Comparison of ENCODE assay signal across 9 mouse cellular contexts in the genomic region with DNA sequence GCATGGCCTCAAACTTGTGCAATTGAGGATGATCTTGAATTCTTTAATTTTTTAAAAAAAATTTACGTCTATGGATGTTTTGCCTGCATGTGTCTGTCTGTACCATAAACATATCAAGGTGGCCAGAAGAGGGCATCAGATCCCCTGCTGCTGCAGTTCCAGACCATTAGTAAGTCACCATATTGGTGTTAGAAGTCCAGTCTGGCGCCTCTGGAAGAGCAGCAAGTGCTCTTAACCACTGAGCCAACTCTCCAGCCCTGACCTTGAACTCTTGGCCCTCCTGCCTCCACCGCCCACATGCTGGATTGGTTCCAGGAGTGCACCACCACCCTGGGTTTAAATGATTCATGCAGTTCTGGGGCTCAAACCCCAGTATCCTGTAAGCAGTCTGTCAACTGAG. TPM values are rescaled to one million over a fixed set of nuclear protein-coding genes. Genes with fewer than 3 reads are reported as not detected.
DNase-seq lines count a peak whose midpoint lies in the region; ATAC-seq and TF ChIP-seq lines count a peak whose summit lies in the region.
"Had no signal": no experiment of that assay in that cellular context is flagged by ENCODE, and none has a peak within 500 bp of the region (broad histone marks: within the 10 kb centered on the region; RNA-seq: fewer than 3 reads in every experiment).

No protein-coding gene starts in this region.

- H3K4me2 ChIP-seq in embryonic facial prominence, embryonic 14.5 days (ENCODE audit: low read depth, low read length) = no peak overlapping the region

- H3K9me3 ChIP-seq in embryonic facial prominence, embryonic 14.5 days (ENCODE audit: control insufficient read depth, low read length) = no peaks in the 10 kb centered on the region

- no peaks in the 10 kb centered on the region for H3K36me3 ChIP-seq in heart, adult 2 months (ENCODE audit: control insufficient read depth, insufficient read depth, low read length)
- no peaks in the 10 kb centered on the region for H3K36me3 ChIP-seq in thymus, adult 2 months (ENCODE audit: control insufficient read depth, insufficient read depth, low read length)
- no peaks in the 10 kb centered on the region for H3K36me3 ChIP-seq in embryonic facial prominence, embryonic 14.5 days (ENCODE audit: control insufficient read depth, insufficient read depth, low read length)

- no peak for TF ChIP-seq EP300 in heart, adult 2 months (IDR thresholded peaks at IDR 0.05; ENCODE audit: insufficient read depth, low read depth, low read length)

- 0 out of 2 replicates have a peak, but pooled peaks have one; percentile 32 for ATAC-seq in embryonic facial prominence, embryonic 14.5 days (ENCODE audit: low read depth)
- ATAC-seq in cerebellum, adult (ENCODE audit: insufficient number of reproducible peaks, low FRiP score, low TSS enrichment) = no peak

- H3K79me2 ChIP-seq in heart, adult 2 months (replicated peaks; ENCODE audit: control insufficient read depth, insufficient read depth, low read length) = no peaks in the 10 kb centered on the region

- peak; percentile 77 for TF ChIP-seq CTCF in heart, adult 2 months (IDR thresholded peaks at IDR 0.05)
- no peak for TF ChIP-seq CTCF in thymus, adult 2 months (IDR thresholded peaks at IDR 0.05; ENCODE audit: borderline replicate concordance, control insufficient read depth, extremely low read depth, insufficient read depth, low read length, poor library complexity)

- peak in 1 of 2 experiments; percentile 30 for DNase-seq in heart, adult 2 months
- no peak for DNase-seq in heart, postnatal 25 days (ENCODE audit: low spot score)
- DNase-seq in thymus, adult 2 months = peak; percentile 19
- no peak for DNase-seq in thymus, adult 18-20 months
- peak; percentile 58 for DNase-seq in embryonic facial prominence, embryonic 14.5 days (ENCODE audit: low spot score)
- peak; percentile 54 for DNase-seq in lung, postnatal 25 days (ENCODE audit: low spot score)
- DNase-seq in urinary bladder, postnatal 10 days (ENCODE audit: low spot score) = no peak

- H3K4me3 ChIP-seq in heart, adult 2 months = no peak overlapping the region
- H3K4me3 ChIP-seq in thymus, adult 2 months (ENCODE audit: control insufficient read depth, insufficient read depth, low read length) = no peak overlapping the region
- H3K4me3 ChIP-seq in embryonic facial prominence, embryonic 14.5 days (ENCODE audit: low read depth, low read length) = no peak overlapping the region
- H3K4me3 ChIP-seq: myocyte had no signal

- WGBS in heart, adult 2 months = 59% methylated on average over 3 of the region's 3 CpGs
- WGBS in thymus, adult 2 months = 54% methylated on average over 3 of the region's 3 CpGs
- WGBS in embryonic facial prominence, embryonic 14.5 days = 47% methylated on average over 3 of the region's 3 CpGs

- intact Hi-C loops in heart, adult 2 months (cut with DNase I) = loop anchor here (2.0 to 5.0 kb wide), 2 partner anchors 213 to 286 kb away; no protein-coding TSS in a partner anchor
- intact Hi-C loops in heart, postnatal 25 days (cut with DNase I) = no loop called here

- H3K4me1 ChIP-seq in heart, adult 2 months (ENCODE audit: control insufficient read depth, insufficient read depth, low read length) = no peaks in the 10 kb centered on the region
- H3K4me1 ChIP-seq in thymus, adult 2 months (replicated peaks; ENCODE audit: control insufficient read depth, insufficient read depth, low read length) = no peaks in the 10 kb centered on the region
- 0 out of 2 replicates have a peak, but pooled peaks cover 6% of the 10 kb centered on the region for H3K4me1 ChIP-seq in embryonic facial prominence, embryonic 14.5 days (ENCODE audit: control insufficient read depth, insufficient read depth, low read length)

- H3K27ac ChIP-seq in heart, adult 2 months = no peak overlapping the region
- no peak overlapping the region for H3K27ac ChIP-seq in thymus, adult 2 months (ENCODE audit: control insufficient read depth, insufficient read depth, low read length)
- no peak overlapping the region for H3K27ac ChIP-seq in embryonic facial prominence, embryonic 14.5 days (replicated peaks; ENCODE audit: low read depth, low read length)

- no peak overlapping the region for H3K9ac ChIP-seq in heart, adult 2 months (ENCODE audit: low read depth, low read length)
- no peak overlapping the region for H3K9ac ChIP-seq in embryonic facial prominence, embryonic 14.5 days (ENCODE audit: low read depth, low read length)

- no peak for TF ChIP-seq POLR2A in heart, adult 2 months (IDR thresholded peaks at IDR 0.05; ENCODE audit: insufficient read depth, low read depth, low read length)
- no peak for TF ChIP-seq POLR2A in thymus, adult 2 months (IDR thresholded peaks at IDR 0.05; ENCODE audit: control insufficient read depth, extremely low read depth, insufficient read depth, low read length, poor library complexity)

- H3K27me3 ChIP-seq in heart, adult 2 months (ENCODE audit: control insufficient read depth, insufficient read depth, low read length) = no peaks in the 10 kb centered on the region
- no peaks in the 10 kb centered on the region for H3K27me3 ChIP-seq in thymus, adult 2 months (ENCODE audit: control insufficient read depth, insufficient read depth, low read length)
- no peaks in the 10 kb centered on the region for H3K27me3 ChIP-seq in embryonic facial prominence, embryonic 14.5 days (replicated peaks; ENCODE audit: control insufficient read depth, insufficient read depth, low read length)

RNA-seq across cellular contexts. Expression of a gene that starts 39.1 kb away (rescaled TPM):
- total RNA-seq in heart, adult 2 months (2021) = 10 to 100 TPM; 38.9 to 43.6 TPM
- 29.9 and 40.4 TPM in 2 replicates for polyA plus RNA-seq in heart, adult 2 months (2012; rRNA removed)
- 10 to 100 TPM; 46.0 to 46.2 TPM for total RNA-seq in heart, postnatal 25 days (2021)
- polyA plus RNA-seq in thymus, adult 2 months (2012; rRNA removed) = 6.8 and 9.8 TPM in 2 replicates
- 7.0 and 7.8 TPM in 2 replicates for polyA plus RNA-seq in embryonic facial prominence, embryonic 14.5 days (2014; fragmentation: Nextera tagmentation; extraction: Ambion mirVana)

Comparison
In these comparisons a context has a peak if more than half of its experiments do, and no peak if none do; other contexts are left out.
1. DNase-seq: peak in thymus, adult 2 months (single experiment), embryonic facial prominence, embryonic 14.5 days (single experiment) and lung, postnatal 25 days (single experiment); none in heart, postnatal 25 days (single experiment), thymus, adult 18-20 months (0 of 2) and urinary bladder, postnatal 10 days (single experiment).